Mouse (Mus musculus) frontal cortex, postnatal 10 days (tissue): Measurements from ENCODE around the gene Scn3b.

Experiments used
- DNase-seq, 2 experiments: peaks; one replicate each; pipeline ENCODE4 v3.0.0; 2022; ENCODE audit warnings: low spot score in 2 of 2, mixed read lengths in 1 of 2

The Scn3b gene

GRCm38 (mm10) chr9:40268748-40269102 is 292 bp upstream of the Scn3b start:
- DNase-seq = no peak

DNA sequence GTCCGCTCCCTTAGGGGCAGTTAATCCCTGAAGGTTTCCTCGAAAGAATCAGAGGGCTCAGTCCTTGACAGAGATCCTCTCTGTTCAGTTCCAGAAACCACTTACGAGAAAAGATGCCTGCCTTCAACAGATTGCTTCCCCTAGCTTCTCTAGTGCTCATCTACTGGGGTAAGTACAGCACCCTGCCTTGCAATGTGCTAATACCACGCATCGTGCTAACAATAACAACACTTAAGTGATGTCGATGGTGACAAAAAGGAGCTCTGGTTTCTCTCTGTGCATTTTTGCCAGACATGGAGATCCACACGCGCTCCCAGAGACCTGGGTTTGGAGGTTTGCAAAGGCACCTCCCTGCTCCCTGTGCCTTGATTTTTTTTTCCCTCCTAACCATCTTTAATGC is 863 bp downstream of the Scn3b start:
- DNase-seq = no peak

- DNase-seq = no peak
Observed at GRCm38 (mm10) chr9:40271075-40271474, 2.1 kb downstream of the Scn3b start.

DNA sequence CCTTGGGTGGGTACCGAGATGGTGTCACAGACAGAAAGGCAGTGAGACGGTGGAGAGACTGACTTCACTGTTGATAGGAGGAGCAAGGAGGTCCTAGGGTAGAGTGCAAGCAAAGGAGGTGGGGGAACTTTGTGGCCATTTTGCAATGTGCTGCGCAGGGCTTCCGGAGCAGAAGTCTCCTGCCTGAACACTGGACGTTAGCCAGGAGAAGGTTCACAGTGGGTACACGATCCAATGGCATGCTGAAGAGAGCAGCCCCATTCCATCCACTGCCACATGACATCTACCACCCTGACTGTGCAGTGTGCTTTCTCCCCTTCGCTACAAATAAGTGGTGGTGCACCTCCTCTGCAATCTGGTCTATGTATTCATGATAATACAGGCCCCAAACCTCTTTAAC is 3.8 kb downstream of the Scn3b start:
- no peak for DNase-seq

DNA sequence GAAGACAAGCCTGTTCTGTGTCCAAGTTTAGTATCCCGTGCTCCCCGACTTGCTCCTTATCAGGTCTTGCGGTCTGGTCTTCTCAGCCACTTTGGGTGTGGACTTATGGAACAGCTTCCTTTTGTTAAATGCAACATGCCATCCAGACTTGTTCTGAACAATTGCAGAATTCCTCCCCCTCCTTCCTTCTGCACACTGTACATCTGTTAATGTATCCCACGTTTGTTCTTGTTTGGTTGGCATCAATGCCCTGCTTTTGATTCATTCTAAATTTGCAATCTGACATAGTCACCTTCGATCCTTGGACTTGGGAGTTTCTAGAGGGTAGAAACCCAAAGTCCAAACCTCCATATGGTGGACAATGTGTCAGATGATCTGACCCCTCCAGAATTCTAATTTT is 6.9 kb downstream of the Scn3b start:
- no peak for DNase-seq

DNA sequence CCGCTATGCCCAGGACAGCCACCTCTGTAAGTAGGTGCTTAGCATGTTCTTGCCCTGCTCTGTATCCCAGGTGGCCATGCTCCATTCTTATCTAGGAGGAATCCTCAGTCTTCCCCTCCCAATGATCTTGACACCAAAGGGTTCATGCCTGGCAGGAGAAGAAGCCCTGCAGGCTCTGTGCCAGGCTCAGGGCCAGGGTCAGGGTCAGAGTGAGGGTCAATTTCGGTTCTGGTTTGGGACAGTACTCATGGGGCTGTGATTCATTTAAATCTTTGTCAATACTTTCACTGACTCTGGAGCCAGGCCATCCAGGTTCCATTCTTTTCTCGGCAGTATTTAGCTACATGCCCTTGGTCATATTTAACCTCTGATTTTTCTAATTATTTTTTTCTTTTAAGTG is 8.7 kb downstream of the Scn3b start:
- no peak for DNase-seq

DNA sequence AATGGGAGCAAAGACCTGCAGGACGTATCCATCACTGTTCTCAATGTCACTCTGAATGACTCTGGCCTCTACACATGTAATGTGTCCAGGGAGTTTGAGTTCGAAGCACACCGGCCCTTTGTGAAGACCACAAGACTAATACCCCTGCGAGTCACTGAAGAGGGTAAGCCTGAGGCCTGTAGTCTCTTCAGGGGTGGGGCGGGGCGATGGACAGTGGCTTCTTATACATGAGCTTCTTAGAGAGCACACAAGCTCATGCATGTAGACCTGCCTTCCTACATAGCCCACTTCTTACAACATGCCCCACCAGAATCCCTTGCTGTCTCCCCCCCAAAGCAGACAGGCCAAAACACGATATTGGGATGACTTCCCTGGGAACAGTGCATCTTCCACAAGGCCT is 10.4 kb downstream of the Scn3b start:
- DNase-seq = no peak

DNA sequence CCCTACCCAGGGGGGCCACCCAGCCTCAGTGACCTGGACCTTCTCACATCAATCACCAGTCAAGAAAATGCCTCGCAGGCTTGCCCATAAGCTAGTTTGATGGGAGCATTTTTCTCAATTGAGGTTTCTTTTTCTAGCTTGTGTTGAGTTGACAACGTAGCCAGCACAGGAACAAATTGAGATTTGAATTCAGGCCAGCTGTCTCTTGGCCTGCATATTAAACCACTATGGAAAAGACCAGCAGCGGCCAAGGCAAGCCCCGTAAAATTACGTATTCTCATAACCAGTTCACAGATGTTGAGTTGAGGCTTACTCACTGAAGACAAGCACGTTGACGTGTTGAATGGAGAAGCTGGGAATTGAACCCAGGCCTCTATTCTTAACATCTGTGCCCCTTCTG is 14.0 kb downstream of the Scn3b start:
- DNase-seq = no peak

GRCm38 (mm10) chr9:40292475-40292874 is 23.5 kb downstream of the Scn3b start:
- no peak for DNase-seq

GRCm38 (mm10) chr9:40293286-40293685 is 24.3 kb downstream of the Scn3b start:
- DNase-seq = no peak

- DNase-seq = no peak
Observed at GRCm38 (mm10) chr9:40293740-40294139, 24.7 kb downstream of the Scn3b start.

DNA sequence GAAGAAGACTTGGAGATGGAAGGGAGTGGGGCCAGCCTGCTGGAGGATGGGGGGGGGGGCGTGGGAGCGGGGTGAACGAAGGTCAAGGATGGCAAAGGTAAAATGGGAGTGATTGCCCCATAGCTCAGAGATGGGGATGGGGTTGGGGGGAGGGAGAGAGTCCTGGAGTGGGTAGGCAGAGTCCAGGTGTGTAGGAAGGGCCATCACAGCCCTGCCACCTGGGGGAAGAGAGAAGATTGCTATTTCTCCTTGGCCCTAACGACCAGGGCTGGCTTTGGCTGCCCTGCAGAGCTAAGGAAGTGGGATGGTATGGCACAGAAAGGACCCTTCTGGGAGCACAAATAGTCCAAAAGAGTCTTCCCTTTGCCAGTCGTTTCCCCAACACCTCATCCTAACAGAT is 25.2 kb downstream of the Scn3b start:
- DNase-seq = no peak

GRCm38 (mm10) chr9:40294866-40295265 is 25.8 kb downstream of the Scn3b start:
- no peak for DNase-seq

DNA sequence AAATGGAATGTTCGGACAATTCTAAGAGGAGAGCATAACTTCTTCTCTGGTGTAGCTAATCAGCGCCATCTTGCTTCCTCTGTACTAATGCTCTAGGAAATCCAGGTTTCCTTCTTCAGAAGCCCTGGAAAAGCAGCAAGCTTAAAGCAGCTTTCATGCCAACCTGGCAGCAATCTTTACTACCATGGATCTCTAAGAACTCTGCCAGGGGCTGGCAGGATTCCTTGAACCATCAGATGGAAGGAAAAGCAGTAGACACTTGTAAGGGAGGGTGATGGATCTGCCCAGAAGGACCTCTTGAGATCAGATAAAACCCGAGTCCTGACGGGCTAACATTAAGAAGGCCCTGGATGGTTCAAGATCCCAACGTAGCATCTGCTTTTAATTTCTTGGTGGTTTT is 27.2 kb downstream of the Scn3b start:
- DNase-seq = no peak

DNA sequence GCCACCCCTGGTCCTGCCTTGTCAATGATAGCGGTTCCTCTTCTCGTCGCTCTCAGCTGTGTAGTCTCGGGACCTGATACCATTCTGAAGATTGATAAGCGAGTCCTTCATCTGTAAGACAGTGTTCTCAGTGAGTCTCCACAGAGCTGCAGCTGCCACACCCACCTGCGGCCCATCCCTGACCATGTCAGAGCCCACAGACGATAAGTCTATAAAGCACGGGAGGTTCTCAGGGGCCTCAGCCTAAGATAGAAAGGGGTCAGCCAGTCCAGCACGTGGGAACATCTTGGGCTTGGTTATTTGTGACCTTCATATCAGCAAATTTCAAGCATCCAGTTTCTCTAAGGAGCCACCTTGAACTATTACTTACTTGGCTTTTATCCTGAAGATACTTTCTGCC is 29.0 kb downstream of the Scn3b start:
- no peak for DNase-seq

DNA sequence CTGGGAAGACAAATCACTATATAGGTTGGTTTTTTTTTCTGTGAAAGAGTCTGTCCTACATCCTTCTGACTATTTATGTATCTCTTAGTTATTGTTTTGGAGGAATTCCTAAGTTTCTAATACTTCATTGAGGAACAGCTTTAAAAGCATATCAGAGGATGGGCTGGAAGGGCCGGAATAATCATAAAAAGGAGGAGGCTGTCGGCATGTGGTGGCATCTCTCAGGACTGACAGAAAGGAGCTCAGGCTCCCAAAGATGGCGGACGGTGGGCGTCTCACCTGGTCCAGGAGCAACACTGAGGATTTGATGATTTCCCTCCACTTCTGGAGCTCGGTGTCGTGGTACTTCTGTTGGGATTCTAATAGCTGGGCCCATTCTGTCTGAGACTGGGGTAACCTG is 30.3 kb downstream of the Scn3b start:
- DNase-seq = no peak

DNA sequence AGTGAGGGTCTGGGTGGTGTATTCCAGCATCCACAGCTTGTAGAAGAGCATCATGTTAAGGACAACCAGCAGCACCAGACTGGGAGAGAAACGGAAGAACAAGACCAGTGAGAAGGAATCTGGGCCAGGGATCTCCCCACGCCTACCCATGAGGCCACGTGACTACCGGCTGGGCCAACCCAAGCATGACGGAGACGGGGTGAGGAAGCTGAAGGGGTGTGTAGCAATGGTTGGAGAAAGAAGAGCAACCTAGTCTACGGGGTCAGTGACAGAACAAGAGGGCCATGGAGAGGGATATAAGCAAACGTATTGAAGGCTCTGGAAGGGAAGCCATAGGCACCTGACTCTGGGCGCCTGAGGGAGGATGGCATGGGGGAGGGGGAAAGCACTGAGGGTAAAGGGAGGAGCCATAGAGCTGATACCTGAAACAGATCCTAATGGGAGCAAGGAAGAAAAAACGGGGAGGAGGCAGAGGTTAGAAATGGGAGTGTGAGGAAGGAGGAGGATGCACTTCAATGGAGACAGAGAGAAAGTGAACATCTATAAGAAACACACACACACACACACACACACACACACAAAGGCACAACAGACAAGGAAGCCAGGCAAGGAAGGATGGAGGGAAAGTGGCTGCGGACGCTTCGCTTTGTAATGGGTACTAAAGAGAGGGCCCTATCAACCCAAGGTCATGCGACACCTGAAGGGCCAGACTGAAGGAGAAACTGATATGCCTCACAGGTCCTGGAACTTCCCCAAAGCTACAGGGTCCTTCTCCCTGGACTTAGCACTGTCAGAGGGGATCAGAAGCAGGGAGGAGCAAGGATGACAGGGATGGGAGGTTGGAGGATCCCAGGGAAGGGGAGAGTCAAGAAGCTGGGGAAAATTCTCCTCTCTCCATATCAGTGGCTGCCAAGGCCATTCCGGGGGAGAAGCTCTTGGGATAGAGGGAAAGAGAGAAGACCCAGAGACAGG is 31.3 kb downstream of the Scn3b start:
- no peak for DNase-seq

DNA sequence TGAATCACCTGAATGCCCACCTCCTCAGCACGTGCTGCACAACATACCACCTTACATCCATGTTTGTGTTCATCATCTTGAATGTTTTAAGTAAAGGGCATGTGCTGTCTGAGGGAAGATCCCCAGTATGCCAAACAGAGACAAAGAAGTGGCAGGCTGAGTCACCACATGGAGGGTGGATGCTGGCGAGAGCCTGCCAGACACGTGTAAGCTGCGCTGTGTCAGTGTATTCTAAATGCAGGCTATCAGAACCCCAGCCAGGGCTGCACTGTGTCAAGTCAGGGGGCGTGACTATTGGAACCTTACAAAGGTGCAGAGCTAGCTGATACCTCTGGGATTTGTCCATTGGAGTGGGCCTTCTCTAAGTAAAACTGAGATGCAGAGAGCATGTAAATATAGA is 32.5 kb downstream of the Scn3b start:
- no peak for DNase-seq

DNA sequence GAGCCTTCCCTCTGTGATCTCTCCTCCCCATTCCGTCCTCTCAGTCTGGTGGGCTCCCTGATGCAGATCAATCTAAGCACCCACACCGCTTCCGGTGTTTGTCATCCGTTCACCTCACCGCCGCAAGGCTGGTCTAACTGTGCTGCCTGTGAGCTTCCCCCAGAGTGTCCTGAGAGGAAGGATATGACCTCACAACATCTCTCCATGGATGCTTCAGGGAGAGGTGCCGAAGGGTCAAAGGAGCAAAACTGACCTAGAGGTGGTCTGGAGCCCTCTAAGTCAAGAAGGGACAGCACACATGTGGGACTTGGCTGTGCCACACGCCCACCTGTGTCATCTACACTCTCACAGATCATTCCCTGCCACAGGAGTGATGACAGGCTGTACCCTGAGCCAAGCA is 33.4 kb downstream of the Scn3b start:
- no peak for DNase-seq

DNA sequence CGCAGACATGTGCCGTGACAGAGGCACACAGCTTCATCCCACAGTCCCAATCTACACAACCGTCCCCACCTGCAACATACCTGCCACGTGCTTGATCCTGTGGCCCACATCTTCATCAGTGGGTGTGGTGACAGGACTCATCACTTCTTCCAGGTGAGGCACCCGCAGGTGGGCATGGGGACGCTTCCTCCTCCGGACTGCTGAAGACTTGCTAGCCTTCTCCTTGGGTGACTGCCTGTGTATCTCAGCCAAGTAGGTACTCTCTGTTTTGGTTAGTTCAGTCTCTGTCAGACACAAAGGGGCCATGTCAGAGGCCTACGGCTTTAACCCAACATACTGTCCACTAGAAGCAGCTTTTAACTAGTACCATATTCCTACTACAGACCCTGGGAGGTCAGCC is 35.2 kb downstream of the Scn3b start:
- no peak for DNase-seq

GRCm38 (mm10) chr9:40307311-40307710 is 38.3 kb downstream of the Scn3b start:
- DNase-seq = no peak

DNA sequence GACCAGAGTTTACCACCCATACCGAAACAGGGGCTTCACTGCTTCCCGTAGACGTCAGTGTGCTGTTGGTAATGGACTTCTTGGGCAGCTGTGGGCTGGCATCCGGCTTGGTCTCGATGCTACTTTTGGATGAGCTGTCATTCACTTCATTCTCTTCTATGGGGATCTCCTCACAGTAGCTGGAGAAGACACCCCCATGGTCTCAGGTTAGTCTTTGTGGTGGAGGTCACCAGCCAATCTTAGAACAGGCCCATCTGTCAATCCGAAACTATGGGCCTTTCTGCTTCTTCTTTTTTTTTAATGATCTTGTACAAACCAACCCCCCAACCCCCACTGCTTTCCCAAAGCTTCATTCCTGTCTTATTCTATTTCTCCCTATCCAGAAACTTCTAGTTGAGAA is 40.9 kb downstream of the Scn3b start:
- DNase-seq = no peak

- no peak for DNase-seq
Observed at GRCm38 (mm10) chr9:40311813-40312212, 42.8 kb downstream of the Scn3b start.
